Mouse (Mus musculus) liver, adult 2 months (tissue): ENCODE data around the gene Bcl9l.

Experiments used
- CTCF ChIP-seq: fragments of 200-500 bp; IDR thresholded peaks from 2 replicates; pipeline ENCODE4 v1.5.1; 2011; ENCODE audit warnings: low read depth, low read length, control low read depth
- POLR2A ChIP-seq: fragments of 200-500 bp; IDR thresholded peaks from 2 replicates; pipeline ENCODE4 v1.6.1; 2011; ENCODE audit warnings: low read length, control low read depth; ENCODE audit not compliant: insufficient read depth; ENCODE audit errors: extremely low read depth

DNA sequence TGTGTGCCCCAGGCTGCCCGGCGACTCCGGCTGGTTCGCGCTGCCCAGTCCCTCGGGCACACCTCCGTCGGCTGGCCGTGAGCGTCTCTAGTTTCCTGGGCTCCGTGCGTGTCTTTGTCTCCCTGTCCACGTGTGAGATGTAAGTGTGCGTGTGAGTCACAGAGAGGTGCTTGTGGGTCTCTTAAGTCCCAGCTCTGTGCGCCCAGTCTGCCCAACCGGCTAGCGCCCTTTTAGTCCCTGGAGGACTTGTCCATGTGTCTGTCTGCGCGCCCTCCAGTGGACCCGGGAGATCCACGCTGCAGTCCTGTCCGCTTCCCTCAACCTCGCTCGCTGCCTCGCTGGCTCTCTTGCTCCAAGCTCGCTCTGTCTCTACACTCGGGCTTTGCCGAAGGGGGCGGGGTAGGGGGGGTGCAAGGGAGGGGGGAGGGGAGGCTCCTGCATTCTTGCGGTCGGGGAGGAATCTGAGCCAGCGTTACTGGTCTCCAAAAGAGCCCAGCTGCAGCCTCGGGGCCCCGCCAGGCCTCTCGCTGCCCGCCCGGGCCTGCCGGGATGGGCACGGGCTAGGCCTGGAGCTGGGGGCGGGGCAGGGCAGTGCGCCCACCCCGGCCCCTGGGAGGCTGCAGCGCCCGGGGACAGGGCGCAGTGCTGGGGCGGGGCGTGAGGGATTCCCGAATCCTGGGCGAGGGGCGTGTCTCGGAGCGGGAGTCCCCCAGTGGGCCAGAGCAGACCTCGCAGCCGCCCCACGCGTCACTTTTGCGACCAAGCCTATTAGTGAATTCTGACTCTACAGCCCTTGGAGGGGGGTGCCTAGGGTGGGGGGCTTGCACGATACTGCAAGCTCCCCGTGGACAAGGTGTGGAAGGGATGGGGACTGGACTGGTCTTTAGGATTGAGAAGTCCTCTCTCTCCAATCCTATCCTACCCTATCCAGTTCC lies 16.1 kb downstream of the Bcl9l start:
- peak; percentile 75 for TF ChIP-seq CTCF
- no peak for TF ChIP-seq POLR2A
